Mouse (Mus musculus) adrenal gland, adult 8-10 months (tissue): ENCODE measurements around the gene Ltbr. TPM values are rescaled to one million over a fixed set of nuclear protein-coding genes. Genes with fewer than 3 reads are reported as not detected.
A peak's percentile ranks its signal among the peaks of the same experiment; 100 is the strongest.

Experiments
- DNase-seq: peaks from one replicate; pipeline ENCODE4 v3.0.0; 2022
- total RNA-seq, 4 experiments: library from RNA; stranded (reverse); gene quantifications; 2 replicates each; pipeline ENCODE4 v1.2.4; 2022

The Ltbr gene
- total RNA-seq, 4 experiments from 2014 or later, result 74.1 to 83.5 (median 81.0) TPM

DNA sequence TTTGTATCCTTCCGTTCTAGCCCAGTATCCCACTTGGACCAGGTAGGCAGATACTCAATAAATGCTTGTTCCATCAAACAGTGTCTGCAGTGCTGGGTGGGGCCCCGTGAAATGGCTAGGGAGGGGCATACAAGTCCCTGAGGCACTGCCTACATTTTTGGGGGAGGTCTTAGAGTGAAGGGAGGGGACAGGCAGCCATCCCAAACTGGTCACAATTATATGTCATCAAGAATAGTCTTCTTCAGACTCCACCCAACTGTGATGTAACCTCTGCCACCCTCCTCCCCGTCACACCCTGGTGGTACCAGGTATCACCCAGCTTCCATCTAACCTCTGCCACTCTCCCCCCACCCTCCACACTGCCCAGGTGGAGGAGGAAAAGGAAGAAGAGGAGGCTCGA lies 31.2 kb upstream of the Ltbr start:
- no peak for DNase-seq

DNA sequence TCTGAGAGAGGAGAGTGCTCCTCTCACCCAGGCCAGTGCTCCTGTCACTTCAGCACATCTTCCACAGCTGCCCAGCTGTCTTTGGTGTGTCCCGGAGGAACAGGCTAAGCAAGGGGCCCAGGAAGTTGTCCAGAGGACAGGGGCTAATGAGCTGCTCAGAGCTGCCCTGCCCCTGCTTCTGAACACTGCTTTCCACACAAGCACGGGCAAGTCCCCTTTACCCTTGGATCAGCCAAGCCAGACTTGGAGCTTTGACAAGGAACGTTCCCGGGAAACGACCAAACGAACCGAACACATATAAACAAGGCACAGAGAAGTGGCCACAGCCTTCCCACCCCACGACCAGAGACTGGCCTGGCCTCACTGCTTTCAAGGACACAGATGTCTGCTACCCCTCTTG lies 30.4 kb upstream of the Ltbr start:
- DNase-seq, result no peak

DNA sequence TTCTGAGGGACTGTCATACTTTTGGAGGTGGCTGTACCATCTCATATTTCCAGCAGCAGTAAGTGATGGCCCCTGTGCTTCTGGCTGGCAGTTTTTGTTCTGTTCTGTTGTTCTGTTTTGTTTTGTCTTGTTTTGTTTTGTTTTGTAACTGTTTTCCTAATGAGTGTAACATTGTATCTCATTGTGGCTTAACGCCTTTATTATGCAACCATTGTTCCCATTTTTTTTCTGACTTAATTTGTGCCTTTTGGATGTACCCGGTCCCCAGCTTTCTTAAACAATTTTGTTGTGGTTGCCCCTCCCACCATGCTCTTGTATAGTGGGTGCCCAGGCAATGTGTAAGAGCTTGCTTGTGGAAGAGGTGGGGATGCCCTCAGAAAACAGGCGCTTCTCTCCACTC lies 28.5 kb upstream of the Ltbr start:
- DNase-seq, result no peak

DNA sequence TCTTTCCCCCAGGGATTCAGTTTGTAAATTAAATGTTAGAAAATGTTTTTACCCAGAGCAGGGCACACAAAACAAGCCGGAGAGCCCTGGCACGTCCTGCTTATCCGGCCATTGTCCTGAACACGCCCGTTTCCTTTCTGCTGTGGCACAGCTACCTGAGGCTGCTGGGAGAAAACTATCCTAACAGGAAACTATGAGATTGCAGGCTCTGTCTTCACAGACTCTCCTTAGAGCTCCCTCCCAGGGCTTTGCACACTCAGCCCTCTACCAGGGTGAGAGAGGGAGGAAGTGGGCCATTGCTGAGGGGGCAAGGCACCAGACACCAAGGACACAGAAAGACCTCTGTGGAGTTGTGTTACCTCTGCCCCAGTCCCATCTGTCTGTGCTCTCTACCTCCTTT lies 26.6 kb upstream of the Ltbr start:
- DNase-seq, result no peak

DNA sequence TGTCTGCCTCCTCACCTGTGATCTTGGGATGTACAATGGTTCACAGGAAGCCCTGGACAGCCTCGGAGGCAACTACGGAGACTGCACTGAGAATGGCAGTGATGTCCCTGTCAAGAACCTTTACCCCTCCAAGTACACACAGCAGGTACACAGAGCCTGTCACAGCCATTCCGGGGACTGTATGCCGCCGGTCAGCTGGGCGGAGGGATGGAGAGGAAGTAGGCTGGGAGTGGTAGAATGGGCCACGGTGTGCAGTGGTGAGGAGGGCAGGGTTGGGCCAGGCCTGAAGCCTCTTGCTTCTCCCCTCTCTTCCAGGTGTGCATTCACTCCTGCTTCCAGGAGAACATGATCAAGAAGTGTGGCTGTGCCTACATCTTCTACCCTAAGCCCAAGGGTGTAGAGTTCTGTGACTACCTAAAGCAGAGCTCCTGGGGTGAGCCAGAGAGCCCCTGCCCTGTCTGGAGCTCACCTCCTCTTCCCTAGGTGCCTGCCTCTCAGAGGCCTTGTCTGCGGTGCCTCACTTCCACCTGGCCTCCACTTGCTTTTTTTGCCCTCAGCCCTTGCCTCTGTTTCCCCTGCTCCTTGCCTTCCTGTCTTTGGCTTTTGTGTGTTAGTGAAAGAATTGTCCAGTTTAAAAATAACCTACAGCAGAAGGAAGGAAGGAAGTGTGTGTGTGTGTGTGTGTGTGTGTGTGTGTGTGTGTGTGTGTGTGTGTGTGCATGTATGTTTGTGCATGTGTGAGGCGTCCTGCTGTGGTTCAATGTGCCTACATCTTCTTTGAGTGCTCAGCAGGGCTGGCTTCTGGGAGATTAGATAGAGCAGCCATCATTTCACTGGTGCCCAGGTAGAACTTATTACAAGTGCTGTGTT lies 25.3 kb upstream of the Ltbr start:
- no peak for DNase-seq

DNA sequence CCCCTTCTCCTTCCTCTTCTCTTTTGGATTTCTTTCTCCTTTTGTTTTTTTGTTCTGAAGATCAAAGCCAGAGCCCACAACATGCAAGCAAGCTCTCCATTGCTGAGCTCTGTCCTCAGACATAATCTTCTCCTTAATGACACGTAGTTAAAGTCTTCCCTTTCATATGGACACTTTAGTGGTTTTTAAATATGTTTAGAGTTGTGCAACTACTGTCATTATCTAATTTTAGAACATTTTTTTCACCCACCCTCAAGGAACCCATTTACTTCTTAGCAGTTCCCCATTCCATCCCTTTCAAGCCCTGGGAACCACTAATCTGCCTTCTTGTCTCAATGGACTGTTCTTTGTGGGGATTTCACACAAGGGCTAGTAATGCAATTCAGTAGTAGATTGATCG lies 20.7 kb upstream of the Ltbr start:
- no peak for DNase-seq

DNA sequence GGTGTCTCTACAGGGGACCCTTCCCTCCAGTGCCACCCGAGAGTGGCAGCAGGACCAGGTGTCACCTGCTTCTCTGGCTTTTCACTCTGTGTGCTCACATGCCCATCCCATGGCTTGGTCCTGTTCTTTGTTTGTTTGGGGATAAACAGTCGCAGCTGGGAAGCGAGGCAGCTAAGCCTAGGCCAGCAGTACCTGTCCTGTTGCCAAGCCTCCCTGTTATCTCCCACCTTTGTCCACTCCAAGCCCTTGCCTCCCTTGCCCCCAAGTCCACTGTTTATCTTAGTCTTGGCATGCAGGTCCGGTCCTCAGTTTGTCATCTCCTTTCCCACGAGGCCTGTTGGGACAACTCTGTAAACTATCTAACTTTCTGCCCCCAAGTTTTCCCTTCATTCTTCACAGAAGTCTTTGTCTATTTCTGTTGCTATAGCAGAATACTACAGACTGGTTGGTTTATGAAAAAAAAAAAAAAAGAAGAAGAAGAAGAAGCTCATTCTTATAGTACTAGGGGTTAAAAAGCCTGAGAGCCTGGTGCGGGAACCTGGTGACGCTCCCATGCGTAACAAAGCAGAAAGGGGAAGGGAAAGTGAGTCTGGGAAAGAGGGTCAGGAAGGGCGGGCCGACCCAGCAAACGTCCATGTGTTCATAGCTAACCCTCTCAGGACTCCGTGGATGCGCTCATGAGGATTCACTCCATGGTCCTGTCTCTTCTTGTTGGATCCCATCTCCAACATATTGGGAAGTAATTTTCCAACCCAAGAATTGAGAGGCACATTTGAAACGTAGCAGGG lies 19.6 kb upstream of the Ltbr start:
- DNase-seq, result no peak

DNA sequence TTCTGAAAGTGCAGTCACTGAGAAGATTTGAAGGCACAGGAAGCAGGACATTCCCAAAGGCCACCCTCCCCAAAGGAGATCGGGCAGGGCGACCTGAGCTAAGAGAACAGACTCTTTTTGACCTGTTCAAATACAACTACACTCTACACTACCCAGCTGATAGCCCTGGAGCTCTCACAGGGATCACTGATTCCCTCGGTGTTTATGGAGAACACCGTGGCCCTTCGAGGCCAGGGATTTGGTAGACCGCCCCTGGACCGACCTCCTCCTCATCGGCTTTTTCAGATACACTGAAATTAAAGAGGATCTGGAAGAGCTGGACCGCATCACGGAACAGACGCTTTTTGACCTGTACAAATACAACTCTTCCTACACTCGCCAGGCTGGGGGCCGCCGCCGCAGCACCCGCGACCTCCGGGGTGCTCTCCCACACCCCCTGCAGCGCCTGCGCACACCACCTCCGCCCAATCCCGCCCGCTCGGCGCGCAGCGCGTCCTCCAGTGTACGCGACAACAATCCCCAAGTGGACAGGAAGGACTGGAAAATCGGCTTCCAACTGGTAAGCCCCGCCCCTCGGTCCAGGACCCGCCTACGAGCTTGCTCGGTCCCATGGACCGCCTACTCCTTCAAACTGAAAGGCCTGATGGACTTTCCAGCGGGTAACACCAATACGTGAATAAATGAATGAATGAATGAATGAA lies 17.1 kb upstream of the Ltbr start:
- DNase-seq, result peak; percentile 94

DNA sequence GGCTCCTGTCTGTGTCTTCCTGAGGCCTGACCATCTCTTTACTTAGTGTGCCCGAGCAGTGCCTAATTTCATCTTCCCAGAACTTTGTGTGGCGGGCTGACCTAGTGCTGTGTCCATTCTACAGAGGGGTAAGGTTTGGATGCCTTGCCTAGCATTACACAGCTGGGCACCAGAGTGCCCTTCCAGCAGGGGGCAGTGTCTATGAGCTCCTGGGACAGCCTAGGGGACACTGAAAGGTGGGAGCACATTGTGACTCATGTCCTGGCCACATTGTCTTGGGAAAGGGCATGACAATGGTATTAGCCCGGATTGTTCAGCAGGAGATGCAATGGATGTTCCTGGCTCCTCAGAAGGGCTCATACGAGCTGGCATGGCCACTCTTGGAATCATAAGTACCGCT lies 14.6 kb upstream of the Ltbr start:
- peak; percentile 36 for DNase-seq

DNA sequence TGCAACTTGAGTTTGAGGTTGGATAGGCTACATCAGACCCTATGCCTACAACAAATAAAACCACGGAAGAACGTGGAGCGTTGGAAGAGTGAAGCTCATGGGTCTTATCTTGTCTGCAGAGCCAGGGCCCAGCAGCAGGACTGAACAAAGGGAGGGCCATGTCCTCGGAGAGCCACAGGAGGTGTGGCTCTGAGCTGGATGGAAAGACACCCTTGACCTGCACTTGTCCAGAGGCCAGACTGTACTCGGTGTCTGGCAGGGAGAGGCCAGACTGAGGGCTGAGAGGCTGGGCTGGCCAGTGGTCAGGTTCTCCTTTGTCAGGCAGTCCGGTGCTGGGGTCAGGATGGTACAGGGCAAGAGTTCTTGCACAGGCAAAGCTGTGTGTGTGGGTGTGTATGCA lies 11.7 kb upstream of the Ltbr start:
- peak; percentile 52 for DNase-seq

DNA sequence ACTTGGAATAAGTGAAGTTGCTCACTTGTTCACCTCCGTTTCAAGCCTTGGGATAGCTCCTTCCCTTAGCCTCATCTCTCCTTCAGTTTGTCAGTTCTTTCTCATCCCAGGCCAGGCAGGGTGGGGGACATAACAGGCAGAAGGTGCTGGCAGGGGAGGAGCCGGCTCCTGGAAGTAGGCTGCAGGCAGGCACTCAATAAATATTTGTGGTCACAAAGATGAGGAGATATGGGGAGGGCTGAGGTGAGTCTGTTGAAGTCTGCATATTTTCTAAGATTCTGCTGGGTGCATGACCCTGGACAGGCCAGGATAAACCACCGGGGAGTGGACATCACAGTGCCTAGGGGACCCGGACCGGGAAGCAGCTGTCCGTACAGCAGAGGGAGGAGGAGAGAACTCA lies 9.9 kb upstream of the Ltbr start:
- no peak for DNase-seq

DNA sequence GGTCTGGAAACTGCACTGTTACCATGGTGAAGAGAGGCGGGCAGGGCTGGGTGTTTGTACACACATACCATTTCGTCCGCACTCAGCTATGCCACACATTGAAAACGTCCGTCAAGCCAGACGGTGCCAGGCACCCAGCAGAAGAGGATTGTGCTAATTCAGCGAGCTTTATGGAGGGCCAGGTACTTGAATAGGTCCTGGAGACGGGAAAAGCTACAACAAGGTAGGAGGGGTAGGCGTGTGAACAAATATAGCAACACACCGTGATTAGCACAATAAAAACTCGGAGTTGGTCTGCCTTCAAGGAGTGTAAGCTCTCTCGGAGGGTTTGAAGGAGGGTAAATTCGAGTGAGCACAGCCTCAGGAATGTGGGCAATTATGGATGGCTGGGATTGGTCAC lies 9.1 kb upstream of the Ltbr start:
- DNase-seq, result no peak

DNA sequence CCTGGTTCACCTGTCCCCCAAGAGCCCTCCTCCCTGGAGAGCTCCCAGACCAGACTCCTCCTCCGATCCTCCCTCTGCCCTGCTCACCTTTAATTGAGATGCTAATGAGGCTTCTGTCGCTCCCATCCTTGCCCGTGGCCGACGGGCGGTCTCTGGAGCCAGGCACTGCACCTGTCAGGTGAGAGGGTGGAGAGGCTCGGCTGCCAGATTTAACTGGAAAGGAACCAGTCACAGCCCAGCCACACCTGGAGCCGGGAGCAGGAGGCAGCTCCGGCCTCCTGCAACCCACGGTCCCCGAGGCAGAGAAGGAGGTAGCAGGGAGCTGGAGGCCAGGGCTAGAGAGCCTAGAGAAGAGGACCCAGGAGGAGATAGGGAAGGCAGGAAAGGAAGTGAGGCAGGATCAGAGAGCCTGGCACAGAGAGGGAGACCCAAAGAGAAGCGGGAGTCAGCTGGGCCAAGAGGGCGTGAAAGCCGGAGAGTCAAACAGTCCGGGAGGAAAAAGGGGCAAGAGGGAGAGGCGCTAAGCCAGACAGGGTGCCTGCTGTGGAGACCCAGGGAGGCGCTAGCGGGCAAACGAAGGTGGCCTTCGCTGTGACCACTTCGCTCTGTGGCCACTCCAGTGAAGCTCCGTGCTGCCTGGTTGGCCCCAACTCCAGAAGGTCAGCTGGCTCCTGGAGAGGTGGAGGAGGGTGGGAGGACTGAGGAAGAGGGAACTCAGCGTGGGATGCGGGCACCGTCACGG lies 7.6 kb upstream of the Ltbr start:
- no peak for DNase-seq

DNA sequence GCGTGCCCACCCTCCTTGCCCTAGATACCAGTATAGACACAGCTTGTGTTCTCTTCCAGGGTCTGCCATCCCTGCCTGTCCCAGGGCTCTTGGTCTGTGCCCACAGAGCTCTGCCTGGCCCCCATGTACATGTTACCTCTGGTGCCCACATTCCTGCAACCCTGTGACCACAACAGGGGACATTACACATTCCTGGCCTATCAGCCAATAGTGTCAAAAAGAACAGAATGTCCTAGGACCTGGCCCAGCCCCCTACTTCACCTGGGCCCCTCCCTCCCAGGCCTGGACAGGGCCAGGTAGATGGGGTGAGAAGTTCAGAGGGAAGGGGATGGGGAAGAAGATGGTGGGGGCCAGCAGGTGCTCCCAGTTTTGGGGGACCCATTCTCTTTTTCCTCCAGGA lies 6.6 kb upstream of the Ltbr start, which contains the start of gene Scnn1a:
Scnn1a (plus strand) TSS at position 337 of the 400 bp plus-strand sequence.
- no peak for DNase-seq

DNA sequence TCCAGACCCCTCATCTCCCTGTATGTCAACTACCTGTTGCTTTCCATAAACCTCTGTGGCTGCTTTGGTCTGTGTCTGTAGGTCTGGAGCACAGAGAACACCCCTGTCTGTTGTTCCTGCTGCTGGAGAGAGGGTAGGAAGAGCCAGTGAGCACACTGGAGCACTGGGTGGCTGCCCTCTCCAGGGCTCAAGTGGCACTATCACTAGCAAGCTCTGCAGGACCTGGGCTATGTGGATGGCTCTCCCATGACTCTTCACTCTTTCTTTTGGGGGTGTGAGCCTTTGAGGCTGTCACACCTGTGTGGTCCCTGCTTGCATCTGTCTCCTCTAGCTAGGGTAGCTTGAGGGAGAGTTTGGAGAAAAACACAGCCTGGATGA lies 6.2 kb upstream of the Ltbr start:
- DNase-seq, result no peak

DNA sequence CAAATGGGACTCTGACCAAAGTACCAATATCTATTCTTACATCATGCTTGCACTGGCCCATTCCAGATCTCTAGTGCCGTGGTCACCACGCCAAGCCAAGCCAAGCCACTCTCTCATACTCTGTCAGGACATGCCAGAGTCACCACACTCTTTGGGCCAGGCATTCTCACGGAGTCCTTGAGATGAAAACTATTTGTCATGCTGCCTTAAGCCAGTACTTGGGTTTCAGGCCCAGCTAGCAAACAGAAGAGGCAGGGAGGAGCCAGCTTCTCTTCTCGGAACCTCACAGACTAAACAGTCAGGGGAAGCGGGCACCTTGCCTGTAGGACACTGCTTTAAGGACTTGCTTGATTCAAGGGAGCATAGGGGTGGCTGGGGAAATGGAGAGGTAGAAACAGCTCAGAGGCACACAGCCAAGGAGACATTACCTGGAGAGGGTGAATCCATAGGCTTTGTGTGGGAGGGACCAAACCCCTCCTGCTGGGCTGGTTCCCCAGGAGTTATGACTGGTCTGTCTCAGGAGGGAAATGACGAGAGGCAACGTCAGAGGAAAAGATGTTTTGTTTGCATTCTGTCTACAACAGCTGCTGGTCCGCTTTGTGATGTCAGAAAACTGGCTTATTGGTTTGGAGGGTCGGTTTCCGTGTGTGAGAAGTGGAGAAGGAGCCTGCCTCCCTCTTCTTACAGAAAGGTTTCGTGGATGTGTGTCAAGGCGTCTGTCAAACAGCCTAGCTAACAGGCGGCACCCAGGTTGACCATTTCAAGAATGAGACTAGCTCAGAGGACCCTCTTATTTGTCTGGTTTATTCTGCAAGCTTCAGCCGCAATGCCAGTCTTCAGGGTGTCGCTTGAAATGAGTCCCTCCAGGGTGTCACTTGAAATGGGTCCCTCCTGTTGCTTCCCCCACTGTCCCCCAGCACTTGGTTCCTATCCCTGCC lies 5.6 kb upstream of the Ltbr start:
- peak; percentile 81 for DNase-seq

DNA sequence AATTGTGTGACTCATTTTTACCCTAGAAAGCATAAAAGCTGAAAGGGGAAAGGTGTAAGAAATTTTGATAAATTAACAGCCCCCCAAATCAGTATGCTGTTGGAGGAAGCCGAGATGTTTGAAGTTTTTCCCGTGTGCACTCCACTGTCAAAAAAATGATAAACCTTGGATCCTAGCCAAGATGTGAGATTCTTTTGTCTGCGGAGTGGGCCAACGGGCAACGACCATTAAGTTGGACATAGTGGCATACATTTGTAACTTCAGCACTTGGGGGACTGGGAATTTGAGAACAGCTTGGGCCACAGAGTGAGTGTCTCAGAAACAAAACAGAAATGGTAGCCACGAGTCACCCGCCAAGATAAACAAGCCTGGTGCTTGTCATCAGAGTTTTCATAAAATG lies 3.4 kb upstream of the Ltbr start:
- no peak for DNase-seq

DNA sequence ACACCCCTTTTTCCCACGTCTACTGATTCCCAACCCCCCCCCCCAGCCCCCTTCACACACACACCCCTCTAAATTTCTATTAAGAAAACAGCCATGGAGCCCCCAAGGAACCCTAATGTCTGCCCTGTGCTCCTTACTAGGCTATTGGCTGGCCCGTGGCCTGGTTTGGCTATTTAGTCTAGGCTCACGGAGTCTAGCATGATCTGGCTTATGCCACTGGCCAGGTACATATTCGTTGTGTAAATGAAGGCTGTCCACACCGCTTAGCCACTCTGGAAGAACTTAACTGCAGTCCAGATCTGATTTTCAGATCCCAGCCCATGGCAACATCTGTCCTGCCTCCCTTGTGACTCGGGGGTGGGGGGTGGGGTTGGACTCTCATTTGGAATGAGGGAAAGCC lies 1.1 kb upstream of the Ltbr start:
- DNase-seq, result no peak

DNA sequence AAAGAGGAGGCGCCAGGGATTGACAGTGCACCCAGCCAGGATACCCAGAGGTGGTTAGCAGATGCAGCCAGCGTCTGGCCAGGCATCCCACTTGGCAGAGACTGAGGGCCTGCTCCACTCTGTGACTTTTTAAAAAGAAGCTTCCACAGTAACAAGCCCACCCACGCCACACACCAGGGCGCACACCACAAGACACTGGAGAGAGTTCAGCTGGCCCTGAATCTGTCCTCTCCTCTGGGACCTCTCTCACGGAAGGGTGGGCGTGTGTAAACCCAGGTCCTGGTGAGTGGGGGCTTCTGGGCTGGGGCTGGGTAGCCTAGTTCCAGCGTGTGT lies 512 bp upstream of the Ltbr start:
- no peak for DNase-seq

DNA sequence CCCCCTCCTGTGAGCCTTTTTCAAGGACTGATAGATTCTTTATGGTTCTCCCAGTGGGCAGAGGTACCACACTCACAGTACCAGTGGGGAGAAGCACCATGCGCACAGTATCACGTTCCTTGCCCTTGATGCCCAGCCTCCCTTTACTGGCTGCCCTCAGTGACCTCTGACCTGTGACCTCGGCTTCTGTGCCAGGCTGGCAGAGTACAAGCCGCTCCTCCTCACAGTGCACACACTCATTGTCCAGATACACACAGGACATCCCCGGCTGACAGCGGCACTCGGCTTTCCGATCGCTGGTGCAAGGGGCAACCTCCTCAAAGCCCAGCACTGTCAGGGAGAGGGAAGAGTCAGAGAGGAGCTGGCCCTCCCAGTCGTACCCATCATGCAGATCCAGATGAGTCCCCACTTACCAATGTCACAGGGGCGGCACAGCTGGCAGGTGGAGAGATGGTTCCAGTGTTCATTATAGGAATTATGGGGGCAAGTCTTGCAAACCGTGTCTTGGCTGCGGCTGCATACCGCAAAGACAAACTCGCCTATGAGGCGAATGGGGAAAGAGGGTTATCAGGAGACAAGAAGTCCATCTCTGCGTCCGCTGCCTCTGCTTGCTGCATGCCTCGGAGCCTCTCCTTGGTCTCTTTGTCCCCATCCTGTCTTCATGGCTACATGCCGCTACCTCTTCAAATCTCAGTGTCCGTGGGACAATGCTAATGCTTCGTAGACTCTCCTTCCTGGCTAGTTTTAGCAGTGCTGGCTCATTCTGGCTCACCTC lies 917 bp downstream of the Ltbr start:
- DNase-seq, result no peak

DNA sequence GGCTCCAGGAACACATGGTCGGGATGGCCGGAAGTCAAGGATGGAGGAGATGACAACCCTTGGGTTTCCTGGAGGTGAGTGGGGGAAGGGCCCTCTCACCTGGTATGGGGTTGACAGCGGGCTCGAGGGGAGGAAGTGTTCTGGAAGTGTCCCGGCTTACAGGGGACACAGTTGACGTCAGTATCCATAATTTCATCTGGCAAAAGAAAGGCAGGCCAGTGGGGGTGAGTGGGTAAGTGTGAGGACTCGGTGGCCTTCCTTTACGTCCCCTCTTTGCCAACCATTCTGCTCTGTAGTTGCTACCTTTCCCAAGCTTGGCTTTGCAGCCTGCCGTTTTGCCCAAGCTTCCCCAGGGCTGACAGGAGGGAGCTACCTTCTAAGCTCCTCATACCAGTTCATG lies 1.5 kb downstream of the Ltbr start:
- DNase-seq, result no peak
